Mouse (Mus musculus) neural tube, embryonic 13.5 days (tissue): ENCODE measurements around the gene Cnot3. TPM values are rescaled to one million over a fixed set of nuclear protein-coding genes. Genes with fewer than 3 reads are reported as not detected.
"Not testable (repeated sequence)": the region's sequence is repeated elsewhere in the genome, so short reads cannot be mapped to it uniquely, and the experiment has no call there.

Experiments
- ATAC-seq: fragments of 200-750 bp; cut with Nextera tagmentation; 2 replicates; pipeline ENCODE4 v1.8.0; 2017; ENCODE audit warnings: low read depth, mild to moderate bottlenecking, moderate TSS enrichment, moderate library complexity
- H3K27ac ChIP-seq: fragments of 300-500 bp; sonication (generic); replicated peaks from 2 replicates; pipeline ENCODE4 v1.5.1; 2015; ENCODE audit warnings: moderate library complexity, mild to moderate bottlenecking, inconsistent platforms
- H3K27me3 ChIP-seq: fragments of 300-500 bp; sonication (generic); 2 replicates; pipeline ENCODE4 v1.6.1; 2015; ENCODE audit warnings: mild to moderate bottlenecking, inconsistent platforms
- H3K36me3 ChIP-seq: fragments of 300-500 bp; sonication (generic); 2 replicates; pipeline ENCODE4 v1.6.1; 2015; ENCODE audit warnings: mild to moderate bottlenecking, inconsistent platforms
- H3K4me1 ChIP-seq: fragments of 300-500 bp; sonication (generic); replicated peaks from 2 replicates; pipeline ENCODE4 v1.6.1; 2015; ENCODE audit warnings: inconsistent platforms
- H3K4me2 ChIP-seq: fragments of 300-500 bp; sonication (generic); 2 replicates; pipeline ENCODE4 v1.6.1; 2015; ENCODE audit warnings: inconsistent platforms, mild to moderate bottlenecking, moderate library complexity
- H3K4me3 ChIP-seq: fragments of 300-500 bp; sonication (generic); 2 replicates; pipeline ENCODE4 v1.5.1; 2015; ENCODE audit warnings: mild to moderate bottlenecking, inconsistent platforms
- H3K9ac ChIP-seq: fragments of 300-500 bp; sonication (generic); 2 replicates; pipeline ENCODE4 v1.6.1; 2015; ENCODE audit warnings: moderate library complexity, mild to moderate bottlenecking, inconsistent platforms
- H3K9me3 ChIP-seq: fragments of 300-500 bp; sonication (generic); 2 replicates; pipeline ENCODE4 v1.6.1; 2016; ENCODE audit warnings: inconsistent platforms
- WGBS: fragments of 180-500 bp; shearing (Covaris S2); methylation state at CpG from one replicate; pipeline ENCODE4 v1.1.7; 2015; 5-methylcytosine and 5-hydroxymethylcytosine counted together
- polyA plus RNA-seq: library from polyadenylated mRNA; unstranded; fragments of >200 nt; fragmentation: Nextera tagmentation; extraction: Ambion mirVana; gene quantifications from 2 replicates; pipeline ENCODE4 v1.2.1, GENCODE M21; 2015

The Cnot3 gene
- polyA plus RNA-seq, 1 experiment from 2014 or later = 44.1 TPM

DNA sequence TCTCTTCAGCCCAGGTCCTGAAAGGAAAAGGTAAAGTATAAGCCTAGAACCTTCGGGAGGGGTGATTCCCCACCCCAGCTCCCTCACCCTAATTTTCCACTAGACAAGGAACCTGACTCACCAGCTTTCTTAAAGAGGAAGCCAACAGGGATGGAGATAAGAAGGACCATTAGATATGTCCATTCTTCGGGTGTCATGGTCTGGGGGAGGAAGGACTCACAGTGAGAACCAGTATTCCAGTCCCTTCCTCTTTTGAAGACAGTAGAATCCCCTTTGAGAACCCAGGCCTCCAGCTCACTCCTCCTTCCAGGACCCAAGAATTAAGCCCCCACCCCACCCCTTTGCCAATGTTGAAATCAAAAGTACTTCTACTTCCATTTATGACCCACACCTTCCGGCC is 46.9 kb downstream of the Cnot3 start:
- peaks cover 32% of the 10 kb centered on the region for H3K36me3 ChIP-seq
- H3K9ac ChIP-seq = peak overlapping the region; percentile 92
- peak overlapping the region; percentile 80 for H3K4me3 ChIP-seq
- 39% methylated on average over 3 of the region's 3 CpGs for WGBS
- no peaks in the 10 kb centered on the region for H3K9me3 ChIP-seq
- peak overlapping the region; percentile 94; the same call in 1 of the 2 replicates for H3K27ac ChIP-seq
- H3K4me2 ChIP-seq = peak overlapping the region; percentile 81
- H3K27me3 ChIP-seq = no peaks in the 10 kb centered on the region
- ATAC-seq = no peak
- H3K4me1 ChIP-seq = peaks cover 40% of the 10 kb centered on the region

DNA sequence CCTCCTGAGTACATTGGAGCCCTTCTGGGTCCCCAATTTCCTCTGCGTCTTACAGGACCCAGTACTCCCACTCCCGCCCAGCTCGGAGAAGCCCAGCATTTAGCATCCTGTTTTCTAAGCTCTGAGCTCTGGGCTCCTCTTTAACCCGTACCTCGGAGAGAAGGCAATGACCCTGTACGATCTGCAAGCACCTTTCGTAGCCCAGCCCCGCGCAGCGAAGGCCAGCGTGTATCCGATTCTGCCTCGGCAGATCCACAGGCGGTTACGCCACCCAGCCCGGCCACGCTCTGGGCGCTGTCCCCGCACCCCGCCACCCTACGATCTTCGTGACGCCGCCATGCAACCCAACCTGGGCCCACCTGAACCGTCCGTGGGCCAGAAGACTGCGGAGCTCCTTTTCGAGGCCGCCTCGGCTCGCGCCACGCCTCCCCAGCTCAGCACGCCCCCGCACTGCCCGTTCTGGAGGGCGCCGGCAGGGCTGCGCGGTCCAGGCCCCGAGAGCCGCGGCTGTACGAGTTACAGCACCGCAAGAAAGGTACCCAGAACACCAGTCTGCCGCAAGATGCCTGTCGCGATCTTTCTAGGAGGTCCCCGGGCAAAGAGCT is 47.4 kb downstream of the Cnot3 start, which contains the start of gene Tsen34:
TSS of gene Tsen34 (plus strand) at position 482 of the 605 bp plus-strand sequence.
- peaks cover 40% of the 10 kb centered on the region for H3K4me1 ChIP-seq
- H3K4me2 ChIP-seq = peak within 1 kb of the TSS; percentile 81
- H3K36me3 ChIP-seq = peaks cover 31% of the 10 kb centered on the region
- peak within 1 kb of the TSS; percentile 94 for H3K27ac ChIP-seq
- ATAC-seq = peak; percentile 76; the same call in 1 of the 2 replicates
- peak within 1 kb of the TSS; percentile 92 for H3K9ac ChIP-seq
- WGBS = under 1% methylated on average over 49 of the region's 49 CpGs
- no peaks in the 10 kb centered on the region for H3K9me3 ChIP-seq
- H3K27me3 ChIP-seq = no peaks in the 10 kb centered on the region
- H3K4me3 ChIP-seq = peak within 1 kb of the TSS; percentile 80

DNA sequence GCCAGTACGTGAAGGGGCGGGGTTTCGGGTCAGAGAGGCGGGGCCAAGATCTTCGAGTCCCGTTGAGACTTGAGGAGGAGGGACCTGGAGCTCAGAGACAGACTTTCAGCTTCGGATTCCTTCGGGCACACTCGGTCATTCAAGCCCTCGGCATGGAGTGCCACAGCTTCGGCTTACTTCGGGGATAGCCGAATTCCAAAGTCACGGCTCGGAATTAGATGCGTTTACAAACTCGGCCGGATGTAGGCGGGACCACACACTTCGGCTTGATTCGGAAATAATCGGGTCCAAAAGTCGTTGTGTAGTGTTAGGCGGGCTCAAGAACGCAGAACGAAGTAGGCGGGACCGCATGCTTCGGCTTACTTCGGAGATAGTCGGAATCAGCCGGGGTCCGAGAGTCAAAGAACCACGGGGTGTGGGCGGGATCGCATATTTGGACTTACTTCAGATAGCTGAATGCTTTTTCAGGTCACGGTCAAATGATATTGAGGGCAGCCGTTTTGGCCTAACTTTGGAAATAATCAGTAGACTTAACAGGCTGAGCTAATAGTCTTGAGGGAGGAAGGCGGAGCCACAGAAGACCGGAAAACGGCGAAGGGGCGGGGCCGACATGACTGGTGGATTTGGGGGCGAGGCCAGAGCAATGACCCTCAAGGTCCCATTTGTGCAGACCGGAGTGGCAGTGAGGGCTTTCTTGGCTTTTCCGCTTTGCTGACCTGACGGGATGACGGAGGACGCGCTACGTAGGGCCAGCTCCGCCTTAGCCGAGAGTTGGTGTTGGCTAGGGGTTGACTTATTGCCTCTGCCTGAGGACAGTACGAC is 48.1 kb downstream of the Cnot3 start, which contains the start of gene Mboat7:
TSS of gene Mboat7 (minus strand) at position 537 of the 822 bp plus-strand sequence.
- H3K9ac ChIP-seq = peak within 1 kb of the TSS; percentile 92
- peaks cover 40% of the 10 kb centered on the region for H3K4me1 ChIP-seq
- peaks cover 31% of the 10 kb centered on the region for H3K36me3 ChIP-seq
- under 1% methylated on average over 55 of the region's 55 CpGs for WGBS
- peak within 1 kb of the TSS; percentile 94 for H3K27ac ChIP-seq
- H3K4me3 ChIP-seq = peak within 1 kb of the TSS; percentile 80
- H3K27me3 ChIP-seq = no peaks in the 10 kb centered on the region
- peak within 1 kb of the TSS; percentile 81 for H3K4me2 ChIP-seq
- no peaks in the 10 kb centered on the region for H3K9me3 ChIP-seq
- ATAC-seq = peak; percentile 93

GRCm38 (mm10) chr7:3693809-3694075 is 48.7 kb downstream of the Cnot3 start:
- no peaks in the 10 kb centered on the region for H3K9me3 ChIP-seq
- no peaks in the 10 kb centered on the region for H3K27me3 ChIP-seq
- WGBS = under 1% methylated on average over 18 of the region's 18 CpGs
- peak overlapping the region; percentile 81 for H3K4me2 ChIP-seq
- peak overlapping the region; percentile 92 for H3K9ac ChIP-seq
- H3K4me3 ChIP-seq = peak overlapping the region; percentile 80
- peaks cover 32% of the 10 kb centered on the region for H3K36me3 ChIP-seq
- ATAC-seq = no peak
- H3K27ac ChIP-seq = peak overlapping the region; percentile 94
- H3K4me1 ChIP-seq = peaks cover 40% of the 10 kb centered on the region

- H3K27me3 ChIP-seq = no peaks in the 10 kb centered on the region
- peaks cover 38% of the 10 kb centered on the region for H3K36me3 ChIP-seq
- peak; percentile 32 for ATAC-seq
- under 1% methylated on average over 54 of the region's 55 CpGs for WGBS
- peak overlapping the region; percentile 92 for H3K9ac ChIP-seq
- H3K27ac ChIP-seq = peak overlapping the region; percentile 94
- H3K4me3 ChIP-seq = peak overlapping the region; percentile 80
- H3K9me3 ChIP-seq = no peaks in the 10 kb centered on the region
- H3K4me2 ChIP-seq = peak overlapping the region; percentile 81
- peaks cover 40% of the 10 kb centered on the region for H3K4me1 ChIP-seq
Measured at GRCm38 (mm10) chr7:3694076-3694948, 49.2 kb downstream of the Cnot3 start.

DNA sequence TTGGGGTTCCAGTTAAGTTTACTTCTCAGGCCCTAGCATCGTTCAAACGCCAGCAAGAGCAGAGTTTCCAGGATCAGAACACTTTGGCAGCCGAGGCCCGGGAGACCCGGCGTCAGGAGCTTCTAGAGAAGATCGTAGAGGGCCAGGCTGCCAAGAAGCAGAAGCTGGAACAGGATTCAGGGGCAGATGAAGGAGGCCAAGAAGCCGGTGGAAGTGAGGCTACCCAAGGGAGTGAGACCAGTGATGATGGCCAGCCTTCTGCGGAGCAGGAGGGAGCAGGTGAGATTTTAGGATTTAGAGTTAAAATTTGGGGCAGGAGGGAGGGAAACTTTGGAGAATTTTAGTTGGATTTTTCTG is 49.9 kb downstream of the Cnot3 start:
- not testable (repeated sequence) for ATAC-seq, H3K27me3 ChIP-seq, H3K9me3 ChIP-seq
- Histone ChIP-seq H3K27ac (peak overlapping the region; percentile 94), H3K4me1 (peaks cover 40% of the 10 kb centered on the region), H3K4me3 (peak overlapping the region; percentile 80), H3K36me3 (peaks cover 43% of the 10 kb centered on the region), H3K9ac (peak overlapping the region; percentile 92), H3K4me2 (peak overlapping the region; percentile 81)
- 8% methylated on average over 9 of the region's 9 CpGs for WGBS

DNA sequence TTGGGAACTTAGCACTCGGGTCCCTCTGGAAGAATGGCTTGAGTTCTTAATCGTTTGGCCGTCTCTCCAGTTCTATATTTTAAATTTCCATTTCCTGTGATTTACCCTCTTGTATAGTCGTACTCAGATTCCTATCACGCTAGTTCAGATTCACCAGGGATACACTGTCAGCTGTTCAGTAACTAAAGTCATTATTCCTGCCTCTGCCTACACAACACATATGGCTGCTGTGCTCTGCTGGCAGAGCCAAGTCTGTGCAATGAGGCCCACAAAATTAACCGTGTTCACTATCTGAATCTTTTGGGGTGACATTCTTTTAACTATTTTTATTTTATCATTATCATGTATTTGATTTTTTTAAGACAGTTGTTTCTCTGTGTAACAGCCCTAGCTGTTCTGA is 53.4 kb downstream of the Cnot3 start:
- no peak overlapping the region for H3K4me3 ChIP-seq
- no peak for ATAC-seq
- H3K4me2 ChIP-seq = no peak overlapping the region
- no peak overlapping the region for H3K9ac ChIP-seq
- H3K9me3 ChIP-seq = no peaks in the 10 kb centered on the region
- peaks cover 55% of the 10 kb centered on the region for H3K36me3 ChIP-seq
- H3K27ac ChIP-seq = no peak overlapping the region
- no peaks in the 10 kb centered on the region for H3K27me3 ChIP-seq
- H3K4me1 ChIP-seq = peaks cover 29% of the 10 kb centered on the region
- WGBS = 93% methylated on average over 6 of the region's 6 CpGs

- peak; percentile 54 for ATAC-seq
- Histone ChIP-seq H3K4me1 (peaks cover 30% of the 10 kb centered on the region), H3K9ac (peak overlapping the region; percentile 93), H3K4me2 (peak overlapping the region; percentile 99), H3K27me3 (no peaks in the 10 kb centered on the region), H3K27ac (peak overlapping the region; percentile 96), H3K4me3 (peak overlapping the region; percentile 90), H3K36me3 (peaks cover 58% of the 10 kb centered on the region), H3K9me3 (no peaks in the 10 kb centered on the region)
- WGBS = 19% methylated on average over 6 of the region's 6 CpGs
Measured at GRCm38 (mm10) chr7:3703148-3703878, 58.2 kb downstream of the Cnot3 start.

DNA sequence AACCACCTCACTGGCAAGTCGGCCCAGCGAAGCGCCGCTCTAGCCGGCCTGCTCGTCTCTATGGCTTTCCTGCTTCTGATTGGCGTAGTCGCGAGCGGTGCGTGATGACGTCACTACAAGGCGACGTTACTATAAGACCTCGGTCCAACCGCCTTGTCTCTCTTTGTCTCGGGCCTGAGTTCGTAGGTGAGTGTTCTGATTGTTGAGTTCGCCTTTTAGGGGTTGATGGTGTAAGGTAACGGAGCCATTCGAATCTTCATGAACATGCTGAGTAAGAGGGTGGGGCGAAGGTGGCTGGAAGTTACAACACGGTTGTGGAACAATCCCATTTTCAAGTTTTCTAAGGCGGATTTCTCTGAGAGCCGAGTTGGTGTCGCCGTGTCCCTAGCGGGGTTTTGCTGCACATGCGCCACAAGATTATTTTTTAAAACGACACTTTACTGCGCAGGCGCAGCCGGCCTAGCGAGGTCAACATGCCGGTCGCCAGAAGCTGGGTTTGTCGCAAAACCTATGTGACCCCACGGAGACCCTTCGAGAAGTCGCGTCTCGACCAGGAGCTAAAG is 58.9 kb downstream of the Cnot3 start, which contains the start of gene Rps9:
TSS of gene Rps9 (plus strand) at position 115 of the 563 bp plus-strand sequence.
- Histone ChIP-seq H3K4me2 (peak within 1 kb of the TSS; percentile 99), H3K4me3 (peak within 1 kb of the TSS; percentile 90), H3K27me3 (no peaks in the 10 kb centered on the region), H3K4me1 (peaks cover 30% of the 10 kb centered on the region), H3K9ac (peak within 1 kb of the TSS; percentile 93), H3K27ac (peak within 1 kb of the TSS; percentile 96), H3K9me3 (no peaks in the 10 kb centered on the region), H3K36me3 (peaks cover 53% of the 10 kb centered on the region)
- WGBS = under 1% methylated on average over 42 of the region's 42 CpGs
- peak; percentile 93 for ATAC-seq

GRCm38 (mm10) chr7:3704475-3704874 is 59.4 kb downstream of the Cnot3 start:
- ATAC-seq = peak; percentile 62
- no peaks in the 10 kb centered on the region for H3K27me3 ChIP-seq
- peaks cover 49% of the 10 kb centered on the region for H3K36me3 ChIP-seq
- 0% methylated on average over 20 of the region's 20 CpGs for WGBS
- peak overlapping the region; percentile 99 for H3K4me2 ChIP-seq
- H3K9ac ChIP-seq = peak overlapping the region; percentile 93
- peak overlapping the region; percentile 96 for H3K27ac ChIP-seq
- H3K4me1 ChIP-seq = peaks cover 30% of the 10 kb centered on the region
- peak overlapping the region; percentile 90 for H3K4me3 ChIP-seq
- H3K9me3 ChIP-seq = no peaks in the 10 kb centered on the region

DNA sequence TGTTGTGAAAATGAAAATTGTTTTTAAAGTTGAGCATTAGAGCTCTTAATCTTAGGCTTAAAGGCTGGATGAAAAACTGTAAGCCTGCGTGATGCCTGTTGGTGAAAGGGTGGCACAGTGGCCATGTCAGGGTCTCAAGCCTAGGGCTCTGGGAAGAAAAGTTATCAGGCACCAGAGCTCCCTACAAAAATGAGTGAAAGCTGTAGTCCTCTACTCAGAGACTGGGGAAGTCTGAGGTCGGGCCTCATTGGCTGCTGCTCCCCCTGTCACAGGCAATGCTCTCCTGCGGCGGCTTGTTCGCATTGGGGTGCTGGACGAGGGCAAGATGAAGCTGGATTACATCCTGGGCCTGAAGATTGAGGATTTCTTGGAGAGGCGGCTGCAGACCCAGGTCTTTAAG is 60.4 kb downstream of the Cnot3 start:
- Histone ChIP-seq H3K36me3 (peaks cover 39% of the 10 kb centered on the region), H3K9ac (peak overlapping the region; percentile 93), H3K4me1 (peaks cover 30% of the 10 kb centered on the region), H3K4me2 (peak overlapping the region; percentile 99), H3K4me3 (peak overlapping the region; percentile 90), H3K27ac (0 out of 2 replicates have a peak overlapping the region, but pooled peaks have one; percentile 13)
- ATAC-seq, H3K27me3 ChIP-seq, H3K9me3 ChIP-seq: not testable (repeated sequence)
- WGBS = 3% methylated on average over 7 of the region's 7 CpGs
